Mouse (Mus musculus): ENCODE data around the gene Rhov.

- TF ChIP-seq GATA1 (IDR thresholded peaks at IDR 0.05; ENCODE audit: borderline replicate concordance, low read length) (no peak), FLI1 (IDR thresholded peaks at IDR 0.05; ENCODE audit: low read length) (no peak)
These were observed at the start of gene Rhov for GRCm38 (mm10) chr2:119270643-119271331.

All from megakaryocyte, embryonic 14.5 days (primary cell).